Mouse (Mus musculus): ENCODE data around the gene Ptgs1. TPM values are rescaled to one million over a fixed set of nuclear protein-coding genes. Genes with fewer than 3 reads are reported as not detected.

The Ptgs1 gene
- polyA plus RNA-seq, 1 experiment = 15.0 TPM

DNA sequence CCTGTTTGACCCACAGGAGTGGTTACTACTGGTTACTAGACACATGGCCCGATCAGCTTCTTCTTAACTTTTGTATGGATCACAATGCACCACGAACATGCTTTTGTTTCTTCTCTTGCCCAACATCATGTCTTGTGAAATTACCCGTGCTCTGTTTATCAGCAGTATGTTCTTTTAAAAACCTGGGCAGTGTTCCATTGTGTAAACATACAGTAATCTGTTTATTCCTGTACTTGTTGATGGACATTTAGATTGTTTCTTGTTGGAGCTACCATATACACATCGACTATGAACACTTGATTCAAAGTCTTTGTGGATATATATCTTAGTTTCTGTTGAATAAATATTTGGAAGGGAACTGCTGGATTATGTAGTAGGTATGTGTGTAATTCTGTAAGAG, 31.8 kb downstream of the Ptgs1 start:
- 91% methylated on average over 4 of the region's 4 CpGs for WGBS

DNA sequence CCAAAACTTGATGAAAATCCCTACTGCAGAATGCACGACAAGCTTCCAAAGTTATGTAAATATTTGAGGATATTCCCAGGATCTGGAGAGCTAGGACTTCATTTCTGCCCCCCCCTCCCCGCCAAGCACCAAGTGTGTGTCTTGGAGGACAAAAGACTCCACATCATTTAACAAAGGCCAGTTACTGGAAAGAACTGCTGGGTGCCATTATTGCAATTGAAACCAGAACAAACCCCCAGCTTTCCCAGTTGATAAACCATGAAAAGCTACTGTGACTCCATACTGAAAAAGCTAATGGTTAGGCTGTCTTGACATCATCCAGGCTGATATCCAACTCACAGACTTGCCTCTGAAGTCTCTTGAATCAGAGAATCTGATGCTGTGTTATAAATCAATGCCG, 39.2 kb downstream of the Ptgs1 start:
- Histone ChIP-seq H3K36me3 (ENCODE audit: control insufficient read depth, insufficient read depth, low read length) (no peaks in the 10 kb centered on the region), H3K27ac (ENCODE audit: control insufficient read depth, insufficient read depth, low read length) (no peak overlapping the region), H3K4me1 (replicated peaks; ENCODE audit: control insufficient read depth, insufficient read depth, low read length) (no peaks in the 10 kb centered on the region), H3K27me3 (ENCODE audit: control insufficient read depth, insufficient read depth, low read length) (no peaks in the 10 kb centered on the region), H3K4me3 (ENCODE audit: control insufficient read depth, insufficient read depth, low read length) (no peak overlapping the region)
- TF ChIP-seq CTCF (IDR thresholded peaks at IDR 0.05; ENCODE audit: borderline replicate concordance, control insufficient read depth, extremely low read depth, insufficient read depth, low read length, poor library complexity) = no peak
- no peak for TF ChIP-seq POLR2A (IDR thresholded peaks at IDR 0.05; ENCODE audit: control insufficient read depth, extremely low read depth, insufficient read depth, low read length, poor library complexity)
- 92% methylated on average over 3 of the region's 3 CpGs for WGBS
- DNase-seq = no peak

More for the DNA sequence above, 31.8 kb downstream of the Ptgs1 start:
- Histone ChIP-seq H3K4me3 (ENCODE audit: control insufficient read depth, insufficient read depth, low read length) (no peak overlapping the region), H3K36me3 (ENCODE audit: control insufficient read depth, insufficient read depth, low read length) (no peaks in the 10 kb centered on the region), H3K27me3 (ENCODE audit: control insufficient read depth, insufficient read depth, low read length) (no peaks in the 10 kb centered on the region), H3K4me1 (replicated peaks; ENCODE audit: control insufficient read depth, insufficient read depth, low read length) (no peaks in the 10 kb centered on the region), H3K27ac (ENCODE audit: control insufficient read depth, insufficient read depth, low read length) (no peak overlapping the region)
- DNase-seq = no peak
- TF ChIP-seq CTCF (IDR thresholded peaks at IDR 0.05; ENCODE audit: borderline replicate concordance, control insufficient read depth, extremely low read depth, insufficient read depth, low read length, poor library complexity) = no peak
- no peak for TF ChIP-seq POLR2A (IDR thresholded peaks at IDR 0.05; ENCODE audit: control insufficient read depth, extremely low read depth, insufficient read depth, low read length, poor library complexity)

DNA sequence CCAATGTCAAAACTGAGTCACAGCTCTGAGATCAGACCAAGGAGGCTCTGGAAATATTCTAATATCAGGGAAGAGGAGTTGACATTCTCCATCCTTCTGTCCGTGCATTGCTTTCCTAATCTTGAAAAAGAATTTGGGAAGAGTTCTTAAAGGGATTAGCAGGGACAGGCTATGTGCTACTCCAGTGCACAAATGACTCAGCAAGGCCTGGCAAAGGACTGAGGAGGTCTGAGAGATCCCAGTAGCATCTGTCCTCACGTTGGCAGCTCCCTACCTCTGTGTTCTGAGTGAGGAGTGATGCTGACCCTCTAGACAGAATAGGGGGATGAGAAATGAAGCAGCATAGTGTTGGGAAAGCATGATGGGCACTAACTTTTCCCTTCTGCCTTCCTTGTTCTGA, 40.0 kb downstream of the Ptgs1 start:
- Histone ChIP-seq H3K27me3 (ENCODE audit: control insufficient read depth, insufficient read depth, low read length) (no peaks in the 10 kb centered on the region), H3K4me1 (replicated peaks; ENCODE audit: control insufficient read depth, insufficient read depth, low read length) (no peaks in the 10 kb centered on the region), H3K4me3 (ENCODE audit: control insufficient read depth, insufficient read depth, low read length) (no peak overlapping the region), H3K36me3 (ENCODE audit: control insufficient read depth, insufficient read depth, low read length) (no peaks in the 10 kb centered on the region), H3K27ac (ENCODE audit: control insufficient read depth, insufficient read depth, low read length) (no peak overlapping the region)
- no peak for DNase-seq
- 77% methylated on average over 2 of the region's 2 CpGs for WGBS
- TF ChIP-seq CTCF (IDR thresholded peaks at IDR 0.05; ENCODE audit: borderline replicate concordance, control insufficient read depth, extremely low read depth, insufficient read depth, low read length, poor library complexity) (no peak), POLR2A (IDR thresholded peaks at IDR 0.05; ENCODE audit: control insufficient read depth, extremely low read depth, insufficient read depth, low read length, poor library complexity) (no peak)

DNA sequence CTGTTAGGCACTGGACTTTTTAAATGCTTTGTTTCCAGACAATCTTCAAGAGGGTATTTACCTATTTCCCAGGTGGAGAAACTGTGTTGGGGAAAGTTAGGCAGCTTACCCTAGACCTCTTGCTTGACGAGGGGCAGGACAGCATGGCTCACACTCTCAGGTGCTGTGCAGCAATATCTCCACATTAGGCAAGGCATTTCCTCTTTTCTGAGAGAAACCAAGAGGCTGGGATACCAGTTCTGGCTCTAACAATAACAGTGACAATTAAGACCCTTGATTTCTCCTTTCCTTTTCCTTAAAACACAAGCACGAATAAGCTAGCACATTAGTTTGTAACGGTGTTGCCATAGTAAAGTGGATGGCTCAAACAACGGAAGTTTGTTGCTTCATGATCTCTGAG, 40.9 kb downstream of the Ptgs1 start:
- no peak for DNase-seq
- H3K27ac ChIP-seq (ENCODE audit: control insufficient read depth, insufficient read depth, low read length) = no peak overlapping the region
- WGBS = 75% methylated on average over 4 of the region's 4 CpGs
- no peaks in the 10 kb centered on the region for H3K36me3 ChIP-seq (ENCODE audit: control insufficient read depth, insufficient read depth, low read length)
- H3K27me3 ChIP-seq (ENCODE audit: control insufficient read depth, insufficient read depth, low read length) = no peaks in the 10 kb centered on the region
- no peaks in the 10 kb centered on the region for H3K4me1 ChIP-seq (replicated peaks; ENCODE audit: control insufficient read depth, insufficient read depth, low read length)
- TF ChIP-seq POLR2A (IDR thresholded peaks at IDR 0.05; ENCODE audit: control insufficient read depth, extremely low read depth, insufficient read depth, low read length, poor library complexity) (no peak), CTCF (IDR thresholded peaks at IDR 0.05; ENCODE audit: borderline replicate concordance, control insufficient read depth, extremely low read depth, insufficient read depth, low read length, poor library complexity) (no peak)
- no peak overlapping the region for H3K4me3 ChIP-seq (ENCODE audit: control insufficient read depth, insufficient read depth, low read length)

DNA sequence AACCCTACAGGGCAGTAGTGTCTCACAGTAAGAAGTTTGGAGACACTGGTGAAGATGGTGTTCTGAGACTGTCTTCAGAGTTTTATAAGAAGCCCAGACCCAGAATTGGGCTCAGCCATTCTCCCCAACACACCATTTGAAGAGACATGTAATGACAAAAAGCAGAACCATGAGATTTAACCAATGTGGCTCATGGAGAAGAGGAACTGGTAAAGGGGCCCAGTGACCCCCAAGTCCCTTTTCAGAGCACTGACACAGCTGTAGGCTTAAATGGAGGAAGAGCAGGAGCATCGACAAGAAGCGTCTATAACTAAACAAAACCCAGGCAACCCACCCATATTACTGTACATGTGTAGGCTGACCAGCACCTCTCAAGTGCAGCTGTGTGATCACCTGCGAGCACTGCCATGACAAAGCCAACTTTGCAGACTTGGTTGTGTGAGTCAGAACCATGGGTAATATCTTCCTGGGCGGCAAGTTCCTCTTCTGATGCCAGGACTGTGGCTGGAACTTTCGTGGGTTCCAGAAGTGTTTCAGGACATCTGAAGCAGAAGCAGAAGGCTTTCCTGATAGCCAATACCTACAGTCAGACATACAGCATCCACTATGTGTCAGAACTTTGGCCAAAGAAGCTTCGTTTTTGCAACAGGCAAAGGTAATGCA, 42.2 kb downstream of the Ptgs1 start:
- TF ChIP-seq CTCF (IDR thresholded peaks at IDR 0.05; ENCODE audit: borderline replicate concordance, control insufficient read depth, extremely low read depth, insufficient read depth, low read length, poor library complexity) (no peak), POLR2A (IDR thresholded peaks at IDR 0.05; ENCODE audit: control insufficient read depth, extremely low read depth, insufficient read depth, low read length, poor library complexity) (no peak)
- Histone ChIP-seq H3K4me1 (replicated peaks; ENCODE audit: control insufficient read depth, insufficient read depth, low read length) (no peaks in the 10 kb centered on the region), H3K27ac (ENCODE audit: control insufficient read depth, insufficient read depth, low read length) (no peak overlapping the region), H3K27me3 (ENCODE audit: control insufficient read depth, insufficient read depth, low read length) (no peaks in the 10 kb centered on the region), H3K4me3 (ENCODE audit: control insufficient read depth, insufficient read depth, low read length) (no peak overlapping the region), H3K36me3 (ENCODE audit: control insufficient read depth, insufficient read depth, low read length) (no peaks in the 10 kb centered on the region)
- 5% methylated on average over 6 of the region's 6 CpGs for WGBS
- no peak for DNase-seq

DNA sequence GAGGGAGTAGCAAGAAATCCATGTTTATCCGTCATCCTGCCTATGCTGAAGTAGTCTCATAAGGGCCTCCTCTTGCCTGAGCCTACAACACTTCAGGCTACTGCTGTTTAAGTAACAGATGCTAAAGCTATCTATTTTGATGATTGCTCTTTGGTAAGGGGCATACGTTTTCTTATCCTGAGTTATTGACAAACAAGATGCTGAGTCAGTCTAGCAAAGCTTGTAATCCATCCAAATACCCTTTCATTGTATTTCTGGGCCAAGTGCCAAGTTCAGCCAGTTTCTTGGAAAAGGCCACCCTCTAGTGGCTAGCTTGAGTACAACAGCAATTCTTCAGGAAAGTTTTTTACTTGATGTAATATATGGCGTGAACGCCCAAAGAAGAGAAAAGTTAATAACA, 46.2 kb downstream of the Ptgs1 start:
- Histone ChIP-seq H3K4me1 (replicated peaks; ENCODE audit: control insufficient read depth, insufficient read depth, low read length) (no peaks in the 10 kb centered on the region), H3K4me3 (ENCODE audit: control insufficient read depth, insufficient read depth, low read length) (no peak overlapping the region), H3K36me3 (ENCODE audit: control insufficient read depth, insufficient read depth, low read length) (no peaks in the 10 kb centered on the region), H3K27me3 (ENCODE audit: control insufficient read depth, insufficient read depth, low read length) (no peaks in the 10 kb centered on the region), H3K27ac (ENCODE audit: control insufficient read depth, insufficient read depth, low read length) (no peak overlapping the region)
- 27% methylated on average over 4 of the region's 4 CpGs for WGBS
- TF ChIP-seq POLR2A (IDR thresholded peaks at IDR 0.05; ENCODE audit: control insufficient read depth, extremely low read depth, insufficient read depth, low read length, poor library complexity) (no peak), CTCF (IDR thresholded peaks at IDR 0.05; ENCODE audit: borderline replicate concordance, control insufficient read depth, extremely low read depth, insufficient read depth, low read length, poor library complexity) (no peak)
- DNase-seq = peak; percentile 32

DNA sequence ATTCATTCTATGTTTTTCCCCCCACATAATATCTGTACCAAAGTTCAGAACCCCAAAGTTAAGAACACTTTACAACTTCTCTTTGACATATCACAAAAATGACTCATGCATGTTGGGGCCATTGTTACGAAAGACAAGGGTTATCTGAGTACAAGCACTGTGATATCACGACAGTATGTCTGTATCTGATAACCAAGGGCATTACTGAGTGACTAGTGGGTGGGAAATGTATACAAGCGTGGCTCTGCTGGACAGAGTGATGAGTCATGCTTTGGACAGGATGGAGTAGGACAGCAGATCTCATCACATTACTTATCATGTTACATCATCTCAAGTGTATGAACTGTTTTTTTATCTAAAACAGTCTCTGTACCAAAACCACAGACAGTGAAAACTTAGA, 48.5 kb downstream of the Ptgs1 start:
- WGBS = 57% methylated on average over 3 of the region's 3 CpGs
- DNase-seq = no peak
- no peak overlapping the region for H3K4me3 ChIP-seq (ENCODE audit: control insufficient read depth, insufficient read depth, low read length)
- no peaks in the 10 kb centered on the region for H3K36me3 ChIP-seq (ENCODE audit: control insufficient read depth, insufficient read depth, low read length)
- no peaks in the 10 kb centered on the region for H3K4me1 ChIP-seq (replicated peaks; ENCODE audit: control insufficient read depth, insufficient read depth, low read length)
- no peak overlapping the region for H3K27ac ChIP-seq (ENCODE audit: control insufficient read depth, insufficient read depth, low read length)
- TF ChIP-seq CTCF (IDR thresholded peaks at IDR 0.05; ENCODE audit: borderline replicate concordance, control insufficient read depth, extremely low read depth, insufficient read depth, low read length, poor library complexity) = no peak
- TF ChIP-seq POLR2A (IDR thresholded peaks at IDR 0.05; ENCODE audit: control insufficient read depth, extremely low read depth, insufficient read depth, low read length, poor library complexity) = no peak
- H3K27me3 ChIP-seq (ENCODE audit: control insufficient read depth, insufficient read depth, low read length) = no peaks in the 10 kb centered on the region

All from thymus, adult 2 months (tissue).